Mouse (Mus musculus): ENCODE data around the gene Lgmn. TPM values are rescaled to one million over a fixed set of nuclear protein-coding genes. Genes with fewer than 3 reads are reported as not detected.

Lgmn gene
- total and polyA plus RNA-seq, 3 experiments = 38.5 to 49.9 (median 42.6) TPM

DNA sequence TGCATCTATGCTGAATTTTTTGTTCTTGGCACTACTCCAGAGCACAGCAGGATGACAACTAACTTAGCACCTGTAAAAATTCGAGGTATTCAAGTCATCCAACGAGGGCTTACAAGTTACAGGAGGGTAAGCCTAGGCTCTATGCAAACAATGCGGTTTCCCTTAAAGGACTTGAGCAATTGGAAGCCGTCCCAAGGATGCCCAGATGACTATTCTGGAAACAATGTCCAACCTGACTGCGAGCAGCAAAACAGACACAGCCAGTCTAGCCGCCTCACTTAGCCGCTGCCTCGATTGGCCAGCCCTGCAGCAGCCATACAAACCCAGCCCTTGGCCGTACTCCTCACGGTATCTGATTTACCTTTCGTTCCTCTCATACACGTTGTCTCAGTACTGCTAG lies 7.4 kb downstream of the Lgmn start:
- TF ChIP-seq E2F4 (IDR thresholded peaks at IDR 0.05; ENCODE audit: insufficient replicate concordance, low read depth, low read length) (no peak), JUN (IDR thresholded peaks at IDR 0.05; ENCODE audit: insufficient read depth, low read depth, low read length) (no peak), TBP (conservative IDR thresholded peaks at IDR 0.05; ENCODE audit: low read depth, low read length) (no peak), IRF4 (IDR thresholded peaks at IDR 0.05; ENCODE audit: low read depth, low read length) (no peak), CHD1 (IDR thresholded peaks at IDR 0.05; ENCODE audit: low read depth, low read length) (no peak), MXI1 (IDR thresholded peaks at IDR 0.05; ENCODE audit: low read depth, low read length) (no peak), JUND (conservative IDR thresholded peaks at IDR 0.05; ENCODE audit: low read depth, low read length) (no peak), ZC3H11A (IDR thresholded peaks at IDR 0.05; ENCODE audit: low read depth, low read length) (no peak), SMC3 (IDR thresholded peaks at IDR 0.05; ENCODE audit: low read depth, low read length) (no peak), GABPA (IDR thresholded peaks at IDR 0.05; ENCODE audit: insufficient replicate concordance, low read depth, low read length) (no peak), USF2 (conservative IDR thresholded peaks at IDR 0.05; ENCODE audit: low read depth, low read length) (no peak), BHLHE40 (IDR thresholded peaks at IDR 0.05; ENCODE audit: low read depth, low read length) (no peak), MEF2A (IDR thresholded peaks at IDR 0.05; ENCODE audit: borderline replicate concordance, low read depth, low read length) (no peak), SIN3A (IDR thresholded peaks at IDR 0.05; ENCODE audit: low read length) (no peak), RCOR1 (conservative IDR thresholded peaks at IDR 0.05; ENCODE audit: low read depth, low read length) (no peak), PAX5 (IDR thresholded peaks at IDR 0.05; ENCODE audit: low read length) (no peak), KAT2A (IDR thresholded peaks at IDR 0.05; ENCODE audit: insufficient replicate concordance, low read length) (no peak), USF1 (IDR thresholded peaks at IDR 0.05; ENCODE audit: low read depth, low read length) (no peak), EP300 (IDR thresholded peaks at IDR 0.05; ENCODE audit: low read length) (no peak)
- in situ Hi-C loops (cut with MboI; ENCODE audit: low pct_ligation_motif_present, low pct_unique_long_range_greater_than_20kb, low sequenced_read_pairs) = no loop called here
- H3K9ac ChIP-seq (ENCODE audit: insufficient read depth, low read depth) = no peak overlapping the region
- no peak for DNase-seq (ENCODE audit: extremely low read depth)
- H3K9me3 ChIP-seq (replicated peaks; ENCODE audit: low read length) = peaks cover 4% of the 10 kb centered on the region
- no peak overlapping the region for H3K4me2 ChIP-seq (ENCODE audit: insufficient read depth, low read depth, poor library complexity, severe bottlenecking)
- no peak overlapping the region for H3K4me3 ChIP-seq (replicated peaks in 1 of 3; ENCODE audit: low read depth in 2 of 3, low read length in 2 of 3, poor library complexity in 1 of 3)
- no peaks in the 10 kb centered on the region for H3K27me3 ChIP-seq (replicated peaks)
- peaks cover 4 to 30% of the 10 kb centered on the region in 2 experiments for H3K36me3 ChIP-seq (replicated peaks in 1 of 2; ENCODE audit: control insufficient read depth in 1 of 2, insufficient read depth in 1 of 2, low read length in 1 of 2)
- dilution Hi-C loops (cut with MboI; ENCODE audit: extremely low pct_ligation_motif_present, extremely low pct_unique_long_range_greater_than_20kb, low sequenced_read_pairs) = no loop called here
- H3K79me2 ChIP-seq (replicated peaks; ENCODE audit: control insufficient read depth, extremely low read depth, insufficient read depth, poor library complexity, severe bottlenecking) = no peaks in the 10 kb centered on the region; the same call in 1 of the 2 replicates
- H3K4me1 ChIP-seq (ENCODE audit: control insufficient read depth in 1 of 2, insufficient read depth in 2 of 2) = peaks cover 12 to 38% of the 10 kb centered on the region in 2 experiments
- H3K27ac ChIP-seq (ENCODE audit: insufficient read depth, low read depth) = no peak overlapping the region

DNA sequence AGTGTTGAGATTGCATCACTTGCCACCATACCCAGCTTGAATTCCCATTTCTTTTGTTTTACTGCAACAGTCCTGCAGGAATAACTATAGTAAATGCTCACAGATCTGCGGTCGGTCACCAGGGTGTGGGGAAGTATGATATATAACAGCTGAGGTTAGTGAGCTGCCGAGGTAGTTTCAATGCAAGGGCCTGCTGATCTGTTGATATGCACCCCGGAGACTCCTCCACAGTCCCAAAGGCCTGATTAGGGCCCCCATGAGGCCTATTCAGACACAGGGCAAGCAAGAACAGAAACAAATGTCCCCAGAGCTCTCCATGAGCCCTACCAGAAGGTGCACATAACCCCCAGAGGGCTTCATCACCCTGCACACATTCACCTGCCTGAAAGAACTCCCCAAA lies 9.4 kb downstream of the Lgmn start:
- no peak for TF ChIP-seq SIN3A (IDR thresholded peaks at IDR 0.05; ENCODE audit: low read length)
- TF ChIP-seq MXI1 (IDR thresholded peaks at IDR 0.05; ENCODE audit: low read depth, low read length) = no peak
- no peak for TF ChIP-seq GABPA (IDR thresholded peaks at IDR 0.05; ENCODE audit: insufficient replicate concordance, low read depth, low read length)
- no peak for TF ChIP-seq KAT2A (IDR thresholded peaks at IDR 0.05; ENCODE audit: insufficient replicate concordance, low read length)
- no peak for TF ChIP-seq MAZ (IDR thresholded peaks at IDR 0.05; ENCODE audit: low read depth, low read length)
- no peak for TF ChIP-seq RAD21 (IDR thresholded peaks at IDR 0.05; ENCODE audit: low read depth, low read length)
- no peak for TF ChIP-seq MAX (IDR thresholded peaks at IDR 0.05; ENCODE audit: low read length)
- no peak for TF ChIP-seq ZMIZ1 (IDR thresholded peaks at IDR 0.05; ENCODE audit: low read depth, low read length)
- Histone ChIP-seq H3K4me1 (ENCODE audit: control insufficient read depth in 1 of 2, insufficient read depth in 2 of 2) (peaks cover 12 to 41% of the 10 kb centered on the region in 2 experiments), H3K36me3 (replicated peaks in 1 of 2; ENCODE audit: control insufficient read depth in 1 of 2, insufficient read depth in 1 of 2, low read length in 1 of 2) (peaks cover 4 to 35% of the 10 kb centered on the region in 2 experiments), H3K4me3 (replicated peaks in 1 of 3; ENCODE audit: low read depth in 2 of 3, low read length in 2 of 3, poor library complexity in 1 of 3) (no peak overlapping the region), H3K9ac (ENCODE audit: insufficient read depth, low read depth) (no peak overlapping the region), H3K9me3 (replicated peaks; ENCODE audit: low read length) (peaks cover 8% of the 10 kb centered on the region), H3K27me3 (replicated peaks) (no peaks in the 10 kb centered on the region), H3K79me2 (replicated peaks; ENCODE audit: control insufficient read depth, extremely low read depth, insufficient read depth, poor library complexity, severe bottlenecking) (no peaks in the 10 kb centered on the region; the same call in 1 of the 2 replicates), H3K4me2 (ENCODE audit: insufficient read depth, low read depth, poor library complexity, severe bottlenecking) (no peak overlapping the region), H3K27ac (ENCODE audit: insufficient read depth, low read depth) (no peak overlapping the region)
- in situ Hi-C loops (cut with MboI; ENCODE audit: low pct_ligation_motif_present, low pct_unique_long_range_greater_than_20kb, low sequenced_read_pairs) (no loop called here), dilution Hi-C loops (cut with MboI; ENCODE audit: extremely low pct_ligation_motif_present, extremely low pct_unique_long_range_greater_than_20kb, low sequenced_read_pairs) (no loop called here)
- no peak for DNase-seq (ENCODE audit: extremely low read depth)

All from CH12.LX (cell line).